Mouse (Mus musculus) neural tube, embryonic 15.5 days (tissue): ENCODE results near the gene Gm5788. TPM values are rescaled to one million over a fixed set of nuclear protein-coding genes. Genes with fewer than 3 reads are reported as not detected.
"Not testable (repeated sequence)": the region's sequence is repeated elsewhere in the genome, so short reads cannot be mapped to it uniquely, and the experiment has no call there.

Experiments used
- ATAC-seq: fragments of 200-750 bp; cut with Nextera tagmentation; 2 replicates; pipeline ENCODE4 v1.8.0; 2017; ENCODE audit warnings: mild to moderate bottlenecking, moderate TSS enrichment, moderate library complexity; ENCODE audit not compliant: low FRiP score
- H3K27ac ChIP-seq: fragments of 300-500 bp; sonication (generic); replicated peaks from 2 replicates; pipeline ENCODE4 v1.5.1; 2015; ENCODE audit warnings: mild to moderate bottlenecking, inconsistent platforms
- H3K27me3 ChIP-seq: fragments of 300-500 bp; sonication (generic); replicated peaks from 2 replicates; pipeline ENCODE4 v1.6.1; 2015; ENCODE audit warnings: inconsistent platforms
- H3K36me3 ChIP-seq: fragments of 300-500 bp; sonication (generic); 2 replicates; pipeline ENCODE4 v1.6.1; 2015; ENCODE audit warnings: inconsistent platforms
- H3K4me1 ChIP-seq: fragments of 300-500 bp; sonication (generic); 2 replicates; pipeline ENCODE4 v1.6.1; 2015; ENCODE audit warnings: inconsistent platforms
- H3K4me2 ChIP-seq: fragments of 300-500 bp; sonication (generic); 2 replicates; pipeline ENCODE4 v1.6.1; 2015; ENCODE audit warnings: inconsistent platforms, mild to moderate bottlenecking, moderate library complexity
- H3K4me3 ChIP-seq: fragments of 300-500 bp; sonication (generic); replicated peaks from 2 replicates; pipeline ENCODE4 v1.5.1; 2015; ENCODE audit warnings: mild to moderate bottlenecking, inconsistent platforms
- H3K9ac ChIP-seq: fragments of 300-500 bp; sonication (generic); replicated peaks from 2 replicates; pipeline ENCODE4 v1.6.1; 2015; ENCODE audit warnings: mild to moderate bottlenecking, inconsistent platforms
- H3K9me3 ChIP-seq: fragments of 300-500 bp; sonication (generic); replicated peaks from 2 replicates; pipeline ENCODE4 v1.6.1; 2016; ENCODE audit warnings: inconsistent platforms
- WGBS: fragments of 180-500 bp; shearing (Covaris S2); methylation state at CpG from one replicate; pipeline ENCODE4 v1.1.7; 2015; ENCODE audit warnings: mixed read lengths; 5-methylcytosine and 5-hydroxymethylcytosine counted together
- polyA plus RNA-seq: library from polyadenylated mRNA; unstranded; fragments of >200 nt; fragmentation: Nextera tagmentation; extraction: Ambion mirVana; gene quantifications from 2 replicates; pipeline ENCODE4 v1.2.1, GENCODE M21; 2015

Gene Gm5788
- polyA plus RNA-seq = not detected in 2 replicates

DNA sequence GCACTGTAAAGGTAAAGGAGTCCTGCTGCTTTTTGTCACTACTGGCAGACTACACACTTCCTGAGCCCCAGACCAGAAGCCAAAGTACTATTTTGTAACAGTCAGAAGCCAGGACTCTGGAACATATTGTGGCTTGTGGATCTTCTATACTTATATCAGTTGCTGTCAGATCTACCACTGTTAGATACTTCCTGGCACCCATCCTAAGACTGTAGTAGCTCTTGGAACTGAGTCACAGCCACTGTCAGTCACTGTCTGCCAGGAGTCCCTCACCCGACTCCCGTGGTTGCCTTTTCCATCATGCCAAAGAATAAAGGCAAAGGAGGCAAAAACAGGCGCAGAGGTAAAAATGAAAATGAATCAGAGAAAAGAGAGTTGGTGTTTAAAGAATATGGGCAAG, at the start of gene Gm5788:
Gene Gm5788, plus strand, starts transcription at position 301 of the 400 bp plus-strand sequence.
- not testable (repeated sequence) for H3K36me3 ChIP-seq, H3K27me3 ChIP-seq, H3K4me3 ChIP-seq, H3K4me2 ChIP-seq, H3K4me1 ChIP-seq, H3K9ac ChIP-seq, H3K27ac ChIP-seq, H3K9me3 ChIP-seq, ATAC-seq
- WGBS = 94% methylated on average over 3 of the region's 3 CpGs

DNA sequence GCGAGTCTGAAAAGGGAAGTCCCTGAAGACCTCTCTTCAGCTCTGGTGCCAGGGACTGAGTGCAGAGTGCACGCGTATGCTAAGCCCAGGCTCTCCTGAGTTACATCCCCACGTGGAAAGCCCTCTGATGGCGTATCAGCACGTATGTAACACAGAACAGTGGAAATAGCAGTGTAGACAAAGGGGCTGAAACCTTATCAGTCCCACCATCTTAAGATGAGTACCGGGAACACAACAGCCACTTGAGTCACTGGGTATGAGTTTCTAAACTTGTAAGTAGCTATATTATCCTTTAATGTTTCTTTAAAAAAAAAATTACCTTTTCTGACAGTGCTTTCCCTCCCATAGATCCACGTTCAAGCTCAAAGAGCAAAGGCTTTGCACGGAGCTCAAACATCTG, 45.1 kb upstream of the Gm5788 start:
- no peak for ATAC-seq
- Histone ChIP-seq H3K4me3 (no peak overlapping the region), H3K27ac (no peak overlapping the region), H3K4me1 (peaks cover 7% of the 10 kb centered on the region), H3K9ac (no peak overlapping the region), H3K36me3 (peaks cover 69% of the 10 kb centered on the region), H3K4me2 (no peak overlapping the region), H3K27me3 (no peaks in the 10 kb centered on the region), H3K9me3 (no peaks in the 10 kb centered on the region)
- 92% methylated on average over 9 of the region's 9 CpGs for WGBS

DNA sequence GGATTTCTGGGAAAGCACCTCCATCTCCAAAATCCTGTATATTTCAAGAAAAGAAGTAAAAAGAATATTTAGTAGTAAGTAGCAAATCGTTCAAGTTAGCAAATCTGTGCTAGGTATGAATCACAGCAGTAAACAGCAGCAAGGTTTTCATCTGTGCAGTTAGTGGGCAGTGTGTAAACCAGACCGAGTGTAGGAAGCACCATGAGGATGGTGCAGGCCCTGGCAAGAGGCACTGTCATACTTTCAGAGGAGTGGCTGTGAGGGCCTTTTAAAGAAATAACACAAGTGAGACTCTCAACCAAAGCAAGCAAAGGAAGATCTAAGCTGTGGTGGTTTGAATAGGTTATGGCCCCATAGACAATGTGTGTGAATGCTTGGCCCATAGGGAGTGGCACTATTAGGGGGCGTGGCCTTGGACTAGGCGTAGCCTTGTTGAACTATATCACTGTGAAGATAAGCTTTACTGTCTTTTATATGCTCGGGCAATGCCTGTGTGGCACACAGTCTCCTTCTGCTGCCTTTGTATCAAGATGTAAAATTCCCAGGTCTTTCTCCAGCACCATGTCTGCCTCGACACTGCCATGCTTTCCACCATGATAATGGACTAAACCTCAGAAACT, 29.7 kb upstream of the Gm5788 start:
- Histone ChIP-seq H3K27ac (no peak overlapping the region), H3K9ac (no peak overlapping the region), H3K4me2 (no peak overlapping the region), H3K36me3 (peaks cover 71% of the 10 kb centered on the region), H3K27me3 (no peaks in the 10 kb centered on the region), H3K4me1 (no peaks in the 10 kb centered on the region; the same call in 1 of the 2 replicates), H3K4me3 (no peak overlapping the region), H3K9me3 (no peaks in the 10 kb centered on the region)
- ATAC-seq = no peak
- WGBS = 75% methylated on average over 6 of the region's 6 CpGs

DNA sequence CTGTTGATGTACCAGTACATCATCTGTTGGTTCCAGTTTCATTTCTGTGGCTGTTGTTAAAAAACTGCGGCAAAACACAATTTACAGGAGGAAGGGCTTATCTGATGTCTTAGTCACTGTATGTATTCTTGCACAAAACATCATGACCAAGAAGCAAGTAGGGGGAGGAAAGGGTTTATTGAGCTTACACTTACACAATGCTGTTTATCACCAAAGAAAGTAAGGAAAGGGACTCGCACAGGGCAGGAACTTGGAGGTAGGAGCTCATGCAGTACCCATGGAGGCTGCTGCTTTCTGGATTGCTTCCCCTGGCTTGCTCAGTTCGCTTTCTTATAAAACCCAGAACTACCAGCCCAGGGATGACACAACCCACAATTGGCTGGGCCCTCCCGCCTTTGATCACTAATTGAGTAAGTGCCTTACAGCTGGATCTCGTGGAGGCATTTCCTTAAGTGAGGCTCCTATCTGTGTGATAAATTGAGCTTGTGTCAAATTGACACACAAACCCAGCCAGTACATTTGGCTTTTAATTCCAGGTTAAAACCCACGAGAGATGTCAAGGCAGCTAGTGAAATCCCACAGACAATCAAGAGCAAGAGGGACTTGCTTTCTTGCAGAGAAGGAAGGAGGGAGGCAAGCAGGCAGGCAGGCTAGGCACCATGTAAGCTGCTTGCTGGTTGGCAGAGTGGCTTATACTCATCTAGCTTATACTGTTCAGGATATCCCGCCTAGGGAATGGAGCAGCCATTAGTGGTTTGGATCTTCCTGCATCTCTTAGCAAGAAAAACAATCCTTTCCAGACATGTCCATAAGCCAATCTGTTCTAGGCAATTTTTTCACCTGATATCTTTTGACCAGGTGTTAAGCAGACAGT, 24.0 kb upstream of the Gm5788 start:
- Histone ChIP-seq H3K27me3 (no peaks in the 10 kb centered on the region), H3K36me3 (peaks cover 22% of the 10 kb centered on the region), H3K9me3 (no peaks in the 10 kb centered on the region), H3K9ac (0 out of 2 replicates have a peak overlapping the region, but pooled peaks have one; percentile 89), H3K4me3 (peak overlapping the region; percentile 75), H3K27ac (no peak overlapping the region), H3K4me1 (peaks cover 15% of the 10 kb centered on the region), H3K4me2 (peak overlapping the region; percentile 57)
- 56% methylated on average over 7 of the region's 7 CpGs for WGBS
- ATAC-seq = no peak

DNA sequence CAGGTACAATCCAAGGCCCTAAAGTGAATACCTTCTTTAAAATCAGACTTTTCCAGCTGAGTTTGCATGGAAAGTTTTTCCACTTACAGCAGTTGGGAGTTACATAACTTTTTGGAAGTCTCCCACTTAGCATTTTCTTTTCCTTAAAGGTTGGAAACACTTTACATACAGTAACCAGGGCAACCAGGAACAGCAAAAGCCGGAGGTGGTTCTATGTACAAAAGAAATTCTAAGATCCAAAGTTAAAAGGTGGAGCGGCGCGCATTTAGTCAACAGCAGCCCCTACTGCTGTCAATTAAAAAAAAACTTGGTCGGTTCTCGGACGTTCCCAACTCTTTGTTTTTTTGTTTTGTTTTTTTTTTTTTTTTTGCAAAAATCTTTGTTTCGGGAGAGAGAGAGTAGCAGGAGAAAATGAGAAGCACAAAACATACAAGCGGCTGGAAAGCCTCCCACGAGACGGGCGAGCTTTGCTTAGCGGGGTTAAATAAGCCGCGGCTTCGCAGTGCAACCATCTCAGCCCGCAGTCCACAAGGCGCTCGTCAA, 23.0 kb upstream of the Gm5788 start:
- Histone ChIP-seq H3K36me3 (peaks cover 17% of the 10 kb centered on the region), H3K27me3 (no peaks in the 10 kb centered on the region), H3K4me2 (peak overlapping the region; percentile 57), H3K9ac (peak overlapping the region; percentile 89), H3K9me3 (no peaks in the 10 kb centered on the region), H3K4me3 (peak overlapping the region; percentile 75), H3K4me1 (peaks cover 15% of the 10 kb centered on the region), H3K27ac (peak overlapping the region; percentile 93)
- WGBS = under 1% methylated on average over 19 of the region's 19 CpGs
- ATAC-seq = no peak

DNA sequence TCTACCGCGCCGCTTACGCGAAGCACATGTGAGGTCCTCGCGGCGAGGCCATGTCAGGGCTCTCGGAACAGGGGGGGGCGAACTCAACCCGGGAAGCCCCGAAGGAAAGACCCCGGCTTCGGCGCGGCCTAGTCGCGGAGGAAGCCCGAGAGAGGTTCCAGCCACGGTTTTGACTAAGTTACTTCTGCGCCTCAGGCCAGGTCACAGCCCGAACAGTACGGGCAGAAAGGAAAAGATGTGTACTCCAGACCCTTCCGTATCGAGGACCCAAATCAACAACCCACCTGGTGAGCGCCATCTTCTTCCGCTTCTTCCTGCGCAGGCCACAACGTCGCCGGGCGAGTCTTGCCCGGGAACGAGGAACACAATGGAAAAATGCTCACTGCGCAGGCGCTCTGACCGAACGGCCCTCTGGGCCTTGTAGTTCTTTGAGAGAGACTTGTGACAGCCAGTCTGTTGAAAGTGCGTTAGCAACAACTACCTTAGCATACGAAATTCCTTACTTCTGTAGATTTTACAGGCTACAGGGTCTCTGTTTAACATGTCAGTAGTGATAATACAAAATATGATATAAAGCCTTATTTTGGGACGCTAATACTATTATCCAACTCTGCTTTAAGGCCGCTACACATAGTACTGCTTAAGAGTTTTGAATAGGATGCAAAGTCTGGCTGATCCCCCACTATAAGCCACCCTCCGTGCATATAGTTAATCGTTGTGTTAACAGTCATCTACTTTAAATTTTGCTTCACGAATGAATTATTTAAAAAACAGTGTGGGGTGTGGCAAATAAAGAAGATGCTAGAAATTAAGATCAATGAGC, 22.3 kb upstream of the Gm5788 start, which contains the start of gene Snw1:
Gene Snw1, minus strand, starts transcription at position 311 of the 823 bp plus-strand sequence.
- Histone ChIP-seq H3K36me3 (peaks cover 11% of the 10 kb centered on the region), H3K4me1 (peaks cover 15% of the 10 kb centered on the region), H3K27ac (peak within 1 kb of the TSS; percentile 93), H3K27me3 (no peaks in the 10 kb centered on the region), H3K4me3 (peak within 1 kb of the TSS; percentile 75), H3K9ac (peak within 1 kb of the TSS; percentile 89), H3K4me2 (peak within 1 kb of the TSS; percentile 57), H3K9me3 (no peaks in the 10 kb centered on the region)
- peak; percentile 98 for ATAC-seq
- WGBS = 4% methylated on average over 45 of the region's 45 CpGs

DNA sequence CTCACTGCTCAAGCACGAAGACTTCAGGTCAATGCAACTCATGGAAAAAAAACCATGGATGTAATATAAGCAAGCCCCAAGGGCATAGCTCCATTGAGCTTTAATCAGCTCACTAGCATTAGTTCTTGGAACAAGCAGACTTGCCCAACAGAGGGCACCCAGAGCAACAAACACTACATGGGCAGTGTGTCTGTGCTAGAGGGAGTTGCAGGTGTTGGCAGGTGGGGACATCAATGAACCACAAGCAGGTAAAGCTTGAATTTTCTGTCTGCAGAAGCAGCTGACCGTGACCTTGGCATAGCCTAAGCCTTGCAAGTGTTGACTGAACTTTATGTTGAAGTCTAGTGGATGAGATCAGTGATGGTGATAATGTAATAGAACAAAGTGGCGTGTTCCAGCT, 19.8 kb upstream of the Gm5788 start:
- Histone ChIP-seq H3K27ac (no peak overlapping the region), H3K4me1 (peaks cover 15% of the 10 kb centered on the region), H3K27me3 (no peaks in the 10 kb centered on the region), H3K4me3 (no peak overlapping the region), H3K9me3 (no peaks in the 10 kb centered on the region), H3K9ac (no peak overlapping the region), H3K4me2 (no peak overlapping the region), H3K36me3 (no peaks in the 10 kb centered on the region)
- no peak for ATAC-seq
- WGBS = 88% methylated on average over 3 of the region's 3 CpGs

DNA sequence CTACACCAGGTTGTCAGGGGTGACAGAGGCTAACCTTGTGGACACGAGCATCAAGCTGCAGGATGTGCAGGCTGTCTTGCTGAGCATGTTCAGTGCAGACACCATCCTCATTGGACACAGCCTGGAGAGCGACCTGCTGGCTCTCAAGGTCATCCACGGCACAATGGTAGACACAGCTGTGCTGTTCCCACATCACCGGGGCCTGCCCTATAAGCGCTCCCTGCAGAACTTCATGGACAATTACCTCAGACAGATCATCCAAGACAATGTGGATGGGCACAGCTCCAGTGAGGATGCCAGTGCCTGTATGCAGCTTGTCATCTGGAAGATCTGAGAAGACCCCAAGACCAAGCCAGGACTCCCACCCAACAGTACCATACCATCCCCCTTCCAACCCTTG, 12.0 kb upstream of the Gm5788 start:
- not testable (repeated sequence) for H3K36me3 ChIP-seq, H3K4me3 ChIP-seq, H3K9me3 ChIP-seq, H3K4me2 ChIP-seq, ATAC-seq, H3K4me1 ChIP-seq, H3K27ac ChIP-seq, H3K27me3 ChIP-seq, H3K9ac ChIP-seq
- 84% methylated on average over 5 of the region's 5 CpGs for WGBS

DNA sequence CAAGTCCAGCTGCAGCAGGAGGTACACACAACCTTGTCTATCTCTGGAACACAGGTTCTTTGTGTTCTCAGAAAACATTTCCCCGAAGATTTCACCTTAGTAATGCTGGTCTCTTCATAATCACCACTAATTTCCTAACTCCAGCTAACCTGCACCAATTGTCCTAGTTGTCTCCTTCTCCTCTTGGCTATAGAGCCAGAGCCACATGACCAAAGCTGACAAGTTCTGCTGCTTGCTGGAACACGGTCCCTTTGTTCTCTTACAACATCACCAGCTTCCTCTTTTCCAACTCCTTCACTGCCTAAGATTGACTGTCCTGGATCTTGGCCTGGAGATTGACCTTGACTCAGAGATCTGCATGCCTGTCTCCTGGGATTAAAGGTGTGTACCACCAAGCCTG, 5.8 kb upstream of the Gm5788 start:
- H3K4me3 ChIP-seq, ATAC-seq, H3K4me1 ChIP-seq, H3K9me3 ChIP-seq, H3K9ac ChIP-seq, H3K36me3 ChIP-seq, H3K4me2 ChIP-seq, H3K27ac ChIP-seq, H3K27me3 ChIP-seq: not testable (repeated sequence)
- 80% methylated on average over 2 of the region's 2 CpGs for WGBS

DNA sequence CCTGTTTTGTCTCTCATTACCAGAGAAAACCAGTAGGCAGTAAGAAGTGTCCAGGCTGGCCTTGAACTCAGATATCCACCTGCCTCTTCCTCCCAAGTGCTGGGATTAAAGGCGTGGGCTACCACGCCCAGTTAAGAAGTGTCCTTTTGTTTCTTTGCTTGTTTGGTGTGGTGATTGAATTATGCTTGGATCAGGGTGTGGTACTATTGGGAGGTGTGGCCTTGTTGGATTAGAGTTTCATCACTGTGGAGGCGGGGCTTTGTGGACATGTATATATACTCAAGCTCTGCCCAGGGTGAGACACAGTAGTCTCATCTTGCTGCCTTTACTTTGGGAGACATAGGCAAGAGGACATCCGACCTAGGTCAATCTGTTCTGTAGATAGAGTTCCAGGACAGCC, 19.5 kb downstream of the Gm5788 start, which contains the start of gene Gm8300:
Gene Gm8300, plus strand, starts transcription at position 301 of the 400 bp plus-strand sequence.
- 90% methylated on average over 4 of the region's 4 CpGs for WGBS
- ATAC-seq, H3K27me3 ChIP-seq, H3K36me3 ChIP-seq, H3K9ac ChIP-seq, H3K9me3 ChIP-seq, H3K27ac ChIP-seq, H3K4me2 ChIP-seq, H3K4me3 ChIP-seq, H3K4me1 ChIP-seq: not testable (repeated sequence)

DNA sequence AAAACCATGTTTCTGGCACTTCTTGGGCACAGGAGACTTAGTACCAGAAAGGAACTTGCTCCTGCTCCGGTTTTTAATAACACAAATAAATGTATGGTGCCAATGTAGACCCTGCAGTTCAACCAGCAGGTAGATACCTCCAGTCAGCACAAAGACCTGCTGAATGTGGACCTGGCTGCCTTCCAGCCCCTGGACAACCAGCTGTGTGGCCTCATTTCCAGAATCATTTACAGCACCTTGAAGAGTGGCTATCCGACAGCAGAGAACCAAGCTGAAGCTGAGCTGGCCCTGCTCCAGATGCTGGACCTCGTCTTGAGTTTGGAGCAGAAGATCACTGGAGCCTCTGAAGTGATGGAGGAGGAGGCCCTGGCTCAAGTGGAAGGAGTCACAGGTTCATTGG, 25.1 kb downstream of the Gm5788 start:
- 77% methylated on average over 3 of the region's 3 CpGs for WGBS
- ATAC-seq = not testable (repeated sequence)

More for the DNA sequence above, 25.1 kb downstream of the Gm5788 start:
- not testable (repeated sequence) for H3K27ac ChIP-seq, H3K27me3 ChIP-seq, H3K4me2 ChIP-seq, H3K9ac ChIP-seq, H3K9me3 ChIP-seq, H3K4me1 ChIP-seq, H3K36me3 ChIP-seq, H3K4me3 ChIP-seq
